Mouse (Mus musculus) olfactory bulb, adult 2 months (tissue): ENCODE data around the gene Aldh3b1.

Source experiments
- CTCF ChIP-seq: fragments of 200-500 bp; IDR thresholded peaks from 2 replicates; pipeline ENCODE4 v1.5.1; 2012; ENCODE audit warnings: low read depth, mild to moderate bottlenecking, low read length, moderate library complexity; ENCODE audit not compliant: insufficient read depth
- POLR2A ChIP-seq: fragments of 200-500 bp; IDR thresholded peaks from 2 replicates; pipeline ENCODE4 v1.6.1; 2012; ENCODE audit warnings: mild to moderate bottlenecking, low read depth, low read length, moderate library complexity; ENCODE audit not compliant: insufficient read depth

DNA sequence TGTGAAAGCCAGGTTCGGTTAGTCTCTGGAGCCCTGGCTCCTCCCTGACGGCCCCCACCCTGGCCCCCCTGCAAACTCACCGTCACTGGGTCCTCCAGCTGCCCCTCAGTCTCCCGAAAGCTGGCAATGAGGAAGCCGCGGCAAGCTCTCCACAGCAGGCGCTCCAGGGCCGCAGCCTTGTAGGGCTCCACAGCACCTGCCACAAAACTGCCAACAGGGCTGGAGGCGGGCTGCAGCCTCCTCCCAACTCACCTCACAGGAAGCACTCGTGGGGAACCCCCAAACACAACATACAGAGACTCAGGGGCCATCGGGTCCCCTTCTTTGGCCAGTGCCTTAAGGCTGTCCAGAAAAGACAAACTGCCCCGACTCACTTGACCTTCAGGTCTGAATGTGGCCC lies 26.6 kb downstream of the Aldh3b1 start:
- TF ChIP-seq CTCF (no peak), POLR2A (no peak)
